Mouse (Mus musculus) erythroid progenitor cell, adult 5-6 weeks (primary cell): ENCODE measurements around the gene Atrnl1. TPM values are rescaled to one million over a fixed set of nuclear protein-coding genes. Genes with fewer than 3 reads are reported as not detected.
A peak's percentile ranks its signal among the peaks of the same experiment; 100 is the strongest.

Experiments used
- ATAC-seq: replicated peaks from 2 replicates; pipeline ENCODE4 v1.8.0; 2016; ENCODE audit warnings: moderate number of reproducible peaks, mild to moderate bottlenecking, moderate TSS enrichment, inconsistent platforms; ENCODE audit not compliant: poor library complexity, low FRiP score, severe bottlenecking
- total RNA-seq, 2 experiments: library from RNA; stranded (forward) in 1 of 2; stranded (reverse) in 1 of 2; fragments of 150-400 nt in 1 of 2; fragments of 186-747, 209-891 nt in 1 of 2; gene quantifications; 2 replicates each; pipeline versions ENCODE4 v1.2.3 to v1.2.4; 2015 to 2017; ENCODE audit warnings: low replicate concordance in 2 of 2

The Atrnl1 gene
- 3.4 and 4.7 TPM in 2 replicates for total RNA-seq (2015; ENCODE audit: low replicate concordance)
- total RNA-seq (2017; ENCODE audit: low replicate concordance) = 2.6 and 5.5 TPM in 2 replicates

DNA sequence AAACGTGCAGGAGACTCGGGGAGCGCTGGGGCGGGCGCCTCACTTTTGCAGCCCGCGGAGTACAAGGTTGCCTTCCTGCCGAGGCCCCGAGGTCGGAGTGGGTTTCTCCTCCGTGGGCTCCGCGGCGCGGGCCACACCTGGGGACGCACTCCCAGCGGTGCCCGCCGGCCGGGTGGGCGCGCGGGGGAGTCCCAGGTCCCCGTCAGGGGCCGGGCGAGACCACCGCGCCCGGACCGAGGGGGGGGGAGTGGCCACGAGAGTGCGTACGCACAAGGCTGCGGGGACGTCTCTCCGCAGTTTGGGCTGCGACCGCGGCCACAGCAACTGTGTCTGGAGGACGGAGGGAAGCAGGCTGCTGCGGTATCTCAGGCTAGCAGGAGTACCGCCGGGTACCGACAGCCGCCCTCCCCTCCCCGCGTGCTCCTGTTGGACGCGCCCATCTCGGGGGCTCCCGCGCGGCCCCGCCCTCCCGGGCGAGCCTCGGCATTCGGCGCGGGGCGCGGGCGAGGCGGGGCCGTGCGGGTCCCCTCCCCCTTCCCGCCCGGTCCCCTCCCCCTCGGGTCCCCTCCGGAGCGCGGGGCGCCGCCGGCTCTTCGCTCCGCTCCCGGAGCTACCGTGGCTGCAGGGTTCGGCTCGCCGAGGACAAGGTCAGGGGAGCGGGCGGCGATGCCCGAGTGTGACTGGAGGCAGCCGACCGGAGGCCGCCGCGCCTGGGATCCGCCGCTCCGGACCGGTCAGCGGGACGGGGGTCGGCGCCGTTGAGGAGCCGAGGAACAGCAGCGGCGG, at the start of gene Atrnl1:
Gene Atrnl1, plus strand, starts transcription at position 559 of the 786 bp plus-strand sequence.
- ATAC-seq = peak; percentile 79

DNA sequence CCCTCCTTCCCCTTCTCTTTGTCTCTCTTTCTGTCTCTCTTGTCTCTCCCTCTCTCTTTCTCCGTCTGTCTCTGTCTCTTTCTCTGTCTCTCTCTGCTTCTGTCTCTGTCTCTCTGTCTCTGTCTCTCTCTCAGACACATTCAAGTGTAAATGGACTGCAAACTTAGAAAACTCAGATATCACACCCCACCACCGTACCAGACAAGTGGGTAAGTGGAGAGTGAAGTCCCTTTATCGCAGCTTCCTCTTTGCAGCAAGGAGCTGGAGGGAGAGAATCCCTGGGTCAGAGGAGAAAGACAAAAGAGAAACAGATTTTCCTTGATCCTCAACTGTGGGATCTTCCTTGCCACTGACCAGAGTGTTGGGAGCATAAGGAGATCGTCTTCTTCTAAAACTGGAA, 49.3 kb upstream of the Atrnl1 start:
- no peak for ATAC-seq

DNA sequence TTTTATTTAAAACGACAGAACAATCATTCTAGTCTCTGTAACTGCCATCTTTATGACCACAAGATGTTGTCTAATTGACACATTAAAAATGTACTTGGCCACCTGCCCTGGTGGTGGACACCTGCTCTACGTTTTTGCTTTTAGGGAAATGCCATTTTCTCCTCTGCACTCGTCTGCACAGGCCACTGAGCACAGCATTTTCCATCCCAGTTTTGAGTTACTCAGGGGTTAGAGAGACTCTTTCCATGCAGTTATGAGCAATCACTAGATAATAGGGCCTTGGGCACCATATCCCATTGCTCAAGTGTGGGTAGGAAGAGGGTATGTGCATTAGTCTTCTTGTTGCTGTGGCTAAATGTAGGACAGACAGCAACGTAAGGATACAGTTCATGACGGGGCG, 41.8 kb upstream of the Atrnl1 start:
- no peak for ATAC-seq

DNA sequence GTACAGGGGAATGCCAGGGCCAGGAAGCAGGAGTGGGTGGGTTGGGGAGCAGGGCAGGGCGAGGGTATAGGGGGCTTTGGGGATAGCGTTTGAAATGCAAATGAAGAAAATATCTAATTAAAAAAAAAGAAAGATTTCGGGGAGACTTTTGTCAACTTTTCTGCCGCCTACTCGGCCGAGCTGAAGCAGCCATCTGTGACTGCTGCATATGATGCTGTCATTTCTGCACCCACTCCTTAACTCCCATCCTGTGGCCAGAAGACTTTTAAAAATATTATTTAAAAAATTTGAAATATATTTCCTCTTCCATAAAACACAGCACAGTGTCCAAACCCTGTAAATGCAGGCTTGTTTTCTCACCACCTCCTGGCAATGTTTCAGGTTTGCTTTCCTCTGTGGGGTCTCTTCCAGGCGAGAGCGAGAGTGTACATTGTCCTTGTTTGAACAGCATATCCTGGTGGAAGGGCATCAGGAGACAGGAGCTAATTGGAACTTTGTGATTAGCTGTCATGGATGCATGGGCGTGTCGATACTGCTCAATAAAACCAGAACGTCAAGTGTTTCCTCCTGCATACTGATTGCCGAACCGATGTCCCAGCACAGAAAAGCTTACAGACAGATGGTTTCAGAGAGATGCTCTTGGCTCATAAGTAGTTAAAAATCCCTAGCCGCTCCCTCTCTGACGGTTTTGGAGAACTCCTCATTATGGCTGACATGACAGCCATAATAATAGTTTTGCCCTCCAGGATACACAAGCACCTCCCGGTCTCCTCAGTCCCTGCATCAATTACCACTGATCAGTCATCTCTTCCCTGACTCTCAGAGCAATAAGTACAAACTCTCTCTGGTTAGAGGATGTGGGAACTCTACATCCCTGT, 38.2 kb upstream of the Atrnl1 start:
- ATAC-seq = no peak

- no peak for ATAC-seq
Measured at GRCm38 (mm10) chr19:57573470-57573869, 37.4 kb upstream of the Atrnl1 start.

GRCm38 (mm10) chr19:57575027-57575426, 35.8 kb upstream of the Atrnl1 start:
- no peak for ATAC-seq

DNA sequence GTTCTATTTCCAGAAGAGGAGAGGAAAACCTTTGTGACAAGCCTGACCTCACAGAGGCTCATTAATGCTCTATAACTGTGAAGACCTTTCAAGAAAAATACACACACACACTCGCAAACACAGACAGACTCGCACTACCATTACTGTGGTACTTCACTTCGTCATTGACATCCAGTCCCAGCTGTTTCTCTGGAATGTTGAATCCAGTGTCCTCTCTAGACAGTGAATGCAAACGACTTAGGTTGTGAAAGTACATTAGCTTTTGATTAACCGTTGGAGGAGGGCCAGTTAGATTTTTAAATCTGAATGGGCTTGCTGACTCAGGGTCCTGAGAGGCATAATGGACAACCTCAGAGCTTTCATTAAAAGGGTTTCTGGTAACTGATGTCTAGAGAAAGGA, 34.0 kb upstream of the Atrnl1 start:
- no peak for ATAC-seq

DNA sequence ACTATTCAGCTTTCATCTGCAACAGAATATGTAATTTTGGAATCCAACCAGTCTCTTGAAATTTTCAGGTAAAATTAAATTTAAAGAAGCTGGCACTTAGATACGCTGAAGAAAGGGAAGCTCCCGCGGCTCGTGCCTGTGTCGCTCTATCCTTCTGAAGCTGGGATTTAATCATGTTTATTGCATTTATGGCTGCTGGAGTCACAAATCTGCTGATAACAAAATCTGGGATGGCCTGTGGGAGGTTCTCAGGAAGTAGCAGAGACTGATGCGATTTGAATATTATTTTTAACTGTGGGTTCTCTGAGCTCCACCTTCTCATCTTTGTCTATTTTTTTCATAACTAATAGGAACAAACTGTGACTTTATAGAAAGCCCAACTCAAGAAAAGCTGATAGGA, 33.6 kb upstream of the Atrnl1 start:
- no peak for ATAC-seq

DNA sequence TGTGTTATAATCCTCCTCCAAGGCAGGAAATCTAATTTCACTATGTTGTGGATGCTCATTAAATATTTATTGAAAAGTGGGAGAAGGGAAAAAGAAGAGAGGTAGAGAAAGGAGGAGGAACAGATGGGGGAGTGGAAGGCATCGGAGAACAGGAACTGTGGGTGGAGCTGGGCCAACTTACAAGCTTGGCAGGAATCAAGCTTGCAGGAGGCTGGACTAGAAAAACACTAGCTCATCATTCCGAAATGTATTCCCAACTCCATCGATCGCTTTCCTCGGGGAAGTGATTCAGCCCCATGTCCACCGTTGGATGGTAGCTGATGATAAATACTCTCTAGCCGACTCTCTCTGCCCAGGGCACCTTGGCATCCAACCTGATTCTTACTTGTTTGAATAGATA, 29.9 kb upstream of the Atrnl1 start:
- ATAC-seq = no peak

DNA sequence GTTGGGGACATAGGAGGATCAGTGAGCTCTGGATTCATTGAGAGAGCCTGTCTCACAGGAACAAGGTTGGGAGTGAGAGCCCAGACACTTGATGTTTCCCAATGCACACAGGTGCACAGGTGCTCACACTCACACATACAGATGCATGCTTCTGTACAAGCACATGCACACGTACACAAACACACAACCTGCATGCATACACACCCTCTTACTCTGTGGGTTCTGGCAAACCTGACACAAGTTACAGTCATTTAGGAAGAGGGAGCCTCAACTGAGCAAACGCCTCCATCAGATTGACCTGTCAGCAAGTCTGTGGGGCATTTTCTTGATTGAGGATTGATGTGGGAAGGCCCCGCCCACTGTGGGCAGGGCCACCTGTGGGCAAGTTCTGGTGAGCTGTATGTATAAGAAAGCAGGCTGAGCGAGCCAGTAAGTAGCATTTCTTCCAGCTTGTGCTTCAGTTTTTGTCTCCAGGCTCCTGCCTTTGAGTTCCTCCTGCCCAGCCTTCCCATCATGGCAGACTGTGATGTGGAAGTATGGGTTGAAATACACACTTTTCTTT, 25.5 kb upstream of the Atrnl1 start:
- no peak for ATAC-seq

- ATAC-seq = no peak
Measured at GRCm38 (mm10) chr19:57586172-57586571, 24.7 kb upstream of the Atrnl1 start.

GRCm38 (mm10) chr19:57589516-57589915, 21.3 kb upstream of the Atrnl1 start:
- ATAC-seq = no peak

DNA sequence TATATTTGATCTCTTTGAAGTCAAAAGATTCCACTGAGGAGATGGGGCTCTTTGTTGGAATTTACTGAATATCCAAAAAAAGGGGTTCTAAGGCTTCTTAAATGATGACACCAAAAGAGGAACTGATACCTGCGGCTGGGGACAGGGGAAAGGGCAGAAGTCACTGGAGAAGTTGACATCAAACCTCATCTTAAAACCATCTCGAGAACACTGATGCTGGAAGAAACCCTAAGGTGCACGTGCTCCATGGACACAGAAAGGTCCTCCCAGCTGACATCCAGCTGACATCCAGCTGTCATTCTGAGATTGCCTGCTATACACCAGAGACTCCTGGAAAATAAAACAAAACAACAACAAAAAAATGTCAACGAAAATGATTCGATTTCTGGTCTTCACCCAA, 19.9 kb upstream of the Atrnl1 start:
- ATAC-seq = no peak

DNA sequence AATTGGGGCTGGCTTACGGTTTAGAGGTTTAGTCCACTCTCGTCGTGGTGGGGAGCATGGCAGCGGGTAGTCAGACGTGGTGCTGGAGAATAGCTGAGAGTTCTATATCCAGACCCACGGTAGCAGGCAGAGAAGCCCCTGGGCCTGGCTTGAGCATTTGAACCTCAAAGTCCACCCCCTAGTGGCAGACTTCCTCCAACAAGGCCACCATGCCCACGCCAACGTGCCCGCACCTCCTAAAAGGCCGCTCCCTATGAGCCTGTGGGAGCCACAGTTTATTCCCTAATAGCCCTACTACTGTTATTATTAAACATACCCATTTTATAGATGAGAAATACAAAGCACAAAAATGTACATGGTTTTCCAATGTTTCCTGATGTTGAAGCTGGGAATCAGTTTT, 19.2 kb upstream of the Atrnl1 start:
- no peak for ATAC-seq

DNA sequence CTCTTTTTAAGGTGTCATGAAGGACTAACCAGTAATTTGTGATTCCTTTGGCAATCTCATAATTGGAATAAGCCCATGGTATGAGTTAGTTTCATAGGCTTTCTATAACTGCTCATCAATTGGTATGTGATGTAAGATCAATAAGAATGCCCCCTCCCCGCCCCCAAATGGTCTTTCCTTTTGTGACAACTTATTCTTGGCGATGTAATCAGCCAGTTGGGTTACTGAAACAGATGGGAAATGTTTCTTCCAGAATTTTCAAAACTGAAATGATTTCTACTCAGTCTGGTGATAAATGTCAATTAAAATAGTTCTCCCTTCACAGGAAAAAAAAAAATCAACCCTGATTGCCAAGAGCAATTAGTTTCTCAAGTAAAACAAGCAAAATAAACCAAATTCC, 18.5 kb upstream of the Atrnl1 start:
- ATAC-seq = no peak

DNA sequence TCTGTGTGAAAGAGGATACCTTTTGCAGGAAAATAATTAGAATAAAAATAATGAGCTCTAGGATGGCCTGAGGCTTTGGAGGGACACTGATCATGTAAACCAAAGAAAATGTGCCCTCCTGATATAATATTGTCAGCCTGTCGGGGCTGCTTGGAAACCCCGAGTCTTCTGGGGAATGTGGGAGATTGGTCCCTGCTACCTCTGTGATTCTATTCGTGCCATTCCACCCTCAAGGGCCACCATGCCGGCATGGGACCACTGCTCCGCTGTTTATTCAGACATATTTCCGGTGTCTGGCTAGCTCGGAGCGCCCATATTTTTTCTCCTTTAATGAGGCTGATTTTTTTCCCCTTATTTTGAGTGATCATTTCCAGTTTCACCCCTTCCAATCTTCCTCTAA, 11.7 kb upstream of the Atrnl1 start:
- no peak for ATAC-seq

GRCm38 (mm10) chr19:57600233-57600929, 10.5 kb upstream of the Atrnl1 start:
- ATAC-seq = no peak

DNA sequence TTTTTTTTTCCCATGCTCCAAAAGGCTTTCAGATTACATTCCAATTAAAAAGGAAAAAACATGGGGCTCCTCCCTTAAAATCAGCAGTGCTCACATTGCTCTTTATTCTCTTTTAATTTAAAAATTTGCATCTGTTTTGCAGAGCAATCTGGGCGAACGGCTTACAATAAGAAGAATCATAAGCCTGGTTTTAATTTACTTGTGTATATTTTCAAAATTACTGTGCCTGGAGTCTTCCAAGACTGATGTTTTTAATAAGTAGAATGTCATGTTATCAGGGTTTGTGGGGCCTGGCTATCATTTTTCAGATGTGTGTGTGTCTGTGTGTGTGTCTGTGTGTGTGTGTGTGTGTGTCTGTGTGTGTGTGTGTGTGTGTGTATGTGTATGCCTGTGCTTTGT, 9.9 kb upstream of the Atrnl1 start:
- no peak for ATAC-seq

GRCm38 (mm10) chr19:57603593-57603992, 7.2 kb upstream of the Atrnl1 start:
- ATAC-seq = no peak

GRCm38 (mm10) chr19:57605941-57606340, 4.9 kb upstream of the Atrnl1 start:
- ATAC-seq = no peak
